Mouse (Mus musculus): ENCODE data around the gene Ptprk.

Gene Ptprk

DNA sequence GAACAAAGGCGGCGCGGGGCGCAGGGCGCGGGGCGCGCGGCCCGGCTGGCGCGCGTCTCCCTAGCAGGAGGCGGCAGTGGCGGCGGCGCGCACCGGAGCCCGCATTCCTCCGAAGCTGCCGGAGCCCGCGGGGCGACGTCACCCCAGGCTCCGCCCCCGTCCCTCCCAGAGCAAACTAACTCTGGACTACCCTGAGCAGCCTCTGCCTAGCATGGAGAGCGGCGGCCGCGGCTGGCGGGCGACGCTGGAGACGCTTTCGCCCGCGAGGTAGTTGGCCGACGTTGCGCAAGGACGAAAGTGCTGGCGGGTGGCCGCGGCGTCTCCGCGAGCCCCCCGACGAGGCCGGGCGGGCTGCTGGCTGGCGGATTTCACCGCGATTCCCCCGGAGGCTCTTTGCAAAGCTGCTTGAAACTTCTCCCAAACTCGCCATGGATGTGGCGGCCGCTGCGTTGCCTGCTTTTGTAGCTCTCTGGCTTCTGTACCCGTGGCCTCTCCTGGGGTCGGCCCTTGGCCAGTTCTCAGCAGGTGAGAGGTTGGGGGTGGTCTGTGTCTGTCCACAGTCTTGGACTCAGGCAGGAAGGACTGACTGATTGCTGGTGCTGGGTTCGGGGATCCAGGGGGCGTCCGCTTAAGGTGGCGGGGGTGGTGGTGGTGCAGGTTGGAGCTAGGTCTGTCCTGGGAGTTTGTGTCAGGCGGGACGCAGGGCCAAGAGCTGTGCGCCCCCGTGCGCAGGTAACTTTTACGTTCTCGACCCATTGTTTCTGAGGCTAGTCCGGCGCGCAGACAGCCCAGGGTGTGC is at the start of gene Ptprk:
Ptprk (plus strand) TSS at position 168 of the 799 bp plus-strand sequence.
- peak; percentile 92 for DNase-seq (ENCODE audit: low spot score in 2 of 2)

GRCm38 (mm10) chr10:28027791-28028190 is 46.8 kb upstream of the Ptprk start:
- no peak for DNase-seq (ENCODE audit: low spot score in 2 of 2)

DNA sequence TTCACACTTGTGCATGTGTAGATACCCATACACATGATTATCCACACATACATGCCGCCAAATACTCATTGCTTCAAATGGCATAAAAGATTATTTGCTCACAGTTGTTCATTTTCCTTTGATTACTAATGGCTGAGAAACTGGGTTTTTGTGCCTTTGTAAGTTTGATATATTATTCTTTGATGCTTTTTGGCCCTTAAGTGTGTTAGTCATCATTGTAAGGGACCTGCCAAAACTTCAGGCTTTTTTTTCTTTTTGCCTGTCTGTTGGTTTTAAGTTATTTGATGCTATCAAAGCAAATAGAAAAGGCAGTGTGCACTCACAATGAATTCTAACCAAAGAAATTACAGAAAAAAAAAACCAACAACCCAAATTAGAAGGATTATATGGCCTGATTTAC is 38.2 kb upstream of the Ptprk start:
- no peak for DNase-seq (ENCODE audit: low spot score in 2 of 2)

- no peak for DNase-seq (ENCODE audit: low spot score in 2 of 2)
Measured at GRCm38 (mm10) chr10:28054764-28055163, 19.9 kb upstream of the Ptprk start.

- DNase-seq (ENCODE audit: low spot score in 2 of 2) = no peak
Measured at GRCm38 (mm10) chr10:28059222-28059621, 15.4 kb upstream of the Ptprk start.

DNA sequence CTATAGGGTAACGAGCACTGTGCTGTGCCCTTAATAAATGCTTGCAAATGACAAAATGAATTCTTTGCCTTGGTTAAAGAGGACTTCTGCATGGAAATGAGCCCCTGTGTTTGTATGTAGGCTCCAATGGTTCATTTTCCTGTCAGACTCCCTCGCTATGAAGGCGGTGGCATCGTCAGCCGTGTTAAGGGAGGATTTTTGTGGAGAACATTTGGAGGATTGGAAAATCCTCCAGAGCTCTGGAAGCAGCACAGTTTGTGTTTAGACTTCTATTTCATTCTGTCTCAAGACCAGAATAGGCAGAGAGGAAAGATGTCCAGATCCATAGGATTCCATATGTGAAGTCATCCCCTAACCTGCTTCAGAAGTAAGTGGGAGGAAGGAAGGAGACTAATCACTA is 6.6 kb upstream of the Ptprk start:
- no peak for DNase-seq (ENCODE audit: low spot score in 2 of 2)

- DNase-seq (ENCODE audit: low spot score in 2 of 2) = peak; percentile 7 to 19
Measured at GRCm38 (mm10) chr10:28073991-28074652, 498 bp upstream of the Ptprk start.

- DNase-seq (ENCODE audit: low spot score in 2 of 2) = peak; percentile 6 to 25
Measured at GRCm38 (mm10) chr10:28075491-28076035, 943 bp downstream of the Ptprk start.

DNA sequence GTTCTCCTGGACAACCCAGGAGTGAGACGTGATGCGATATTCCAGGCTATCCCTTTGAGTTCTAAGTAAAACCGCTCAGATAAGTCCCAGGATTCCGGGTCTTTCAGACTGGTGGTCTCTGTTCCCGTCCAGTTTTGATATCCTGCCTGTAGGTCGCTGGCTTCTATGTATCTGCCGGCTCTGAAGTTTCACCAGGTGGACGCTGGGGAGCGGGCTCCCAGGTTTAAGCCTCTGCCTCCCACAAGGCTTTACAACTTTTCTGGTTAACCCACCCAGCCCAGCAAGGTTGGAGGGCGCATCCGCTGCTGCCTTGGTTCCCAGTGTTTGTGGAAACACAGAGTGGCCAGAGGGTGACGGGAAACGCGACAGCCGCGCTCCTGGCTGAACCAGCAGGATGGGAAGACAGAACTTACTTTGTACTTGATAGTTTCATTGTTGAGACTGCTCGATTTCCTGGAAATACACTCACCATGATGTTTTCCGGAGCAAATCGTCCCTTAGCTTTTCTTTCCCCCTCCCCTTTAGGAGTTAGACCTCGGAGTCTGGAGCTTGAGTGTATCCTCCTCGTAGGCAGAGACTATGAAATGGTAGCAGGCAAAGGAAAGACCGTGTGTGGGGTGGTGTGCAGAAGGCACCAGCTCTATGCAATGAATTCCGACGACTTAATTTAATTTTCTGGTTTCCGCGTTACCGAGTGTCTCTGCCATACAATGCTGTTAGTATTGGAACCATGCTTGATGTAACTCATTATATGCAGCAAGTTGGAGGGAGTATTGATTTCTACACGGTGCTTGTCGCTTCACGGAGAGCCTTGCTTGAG is 1.6 kb downstream of the Ptprk start:
- peak; percentile 17 to 25 for DNase-seq (ENCODE audit: low spot score in 2 of 2)

GRCm38 (mm10) chr10:28078270-28078669 is 3.6 kb downstream of the Ptprk start:
- DNase-seq (ENCODE audit: low spot score in 2 of 2) = no peak

- no peak for DNase-seq (ENCODE audit: low spot score in 2 of 2)
Measured at GRCm38 (mm10) chr10:28081221-28081620, 6.6 kb downstream of the Ptprk start.

GRCm38 (mm10) chr10:28083183-28083582 is 8.6 kb downstream of the Ptprk start:
- DNase-seq (ENCODE audit: low spot score in 2 of 2) = no peak

GRCm38 (mm10) chr10:28083625-28084024 is 9.0 kb downstream of the Ptprk start:
- DNase-seq (ENCODE audit: low spot score in 2 of 2) = no peak

DNA sequence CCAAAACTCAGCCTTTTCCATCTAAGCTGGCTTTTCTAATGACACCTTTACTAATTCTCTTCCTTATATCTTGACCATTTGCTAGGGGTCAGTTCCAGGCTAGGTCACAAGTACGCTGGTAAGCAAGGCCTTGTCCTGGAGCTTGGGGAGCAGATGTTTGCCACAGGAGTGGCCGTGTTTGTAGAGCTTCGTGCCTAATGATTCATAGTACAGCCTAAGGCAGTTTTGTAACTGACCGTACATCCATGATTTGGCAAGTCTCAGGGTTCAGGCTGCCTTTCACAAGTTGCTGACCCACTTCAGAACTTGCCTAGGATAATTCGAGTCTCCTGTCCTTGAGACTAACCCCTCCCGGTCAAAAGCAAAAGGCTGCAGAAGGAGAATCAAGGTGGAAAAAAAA is 12.7 kb downstream of the Ptprk start:
- peak in 1 of 2 experiments; percentile 10 for DNase-seq (ENCODE audit: low spot score in 2 of 2)

DNA sequence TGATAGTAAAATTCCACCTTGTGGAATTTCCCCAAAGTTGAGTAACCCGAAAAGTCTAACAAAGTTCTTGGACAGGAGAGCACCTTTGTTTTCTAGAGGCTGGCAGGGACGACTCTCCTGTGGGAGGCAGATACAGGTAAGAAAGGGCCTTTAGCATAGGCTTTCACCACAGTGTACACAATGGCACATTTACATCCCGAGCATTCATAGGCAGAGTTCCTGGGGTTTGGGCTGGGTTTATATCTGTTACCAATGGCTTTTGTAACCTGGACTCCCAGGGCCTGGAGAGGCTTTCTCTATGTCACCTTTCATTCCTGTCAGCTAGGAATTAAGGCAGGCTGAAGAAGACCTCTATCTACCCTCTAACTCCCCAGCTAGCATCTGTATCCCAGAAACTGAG is 13.1 kb downstream of the Ptprk start:
- no peak for DNase-seq (ENCODE audit: low spot score in 2 of 2)

DNA sequence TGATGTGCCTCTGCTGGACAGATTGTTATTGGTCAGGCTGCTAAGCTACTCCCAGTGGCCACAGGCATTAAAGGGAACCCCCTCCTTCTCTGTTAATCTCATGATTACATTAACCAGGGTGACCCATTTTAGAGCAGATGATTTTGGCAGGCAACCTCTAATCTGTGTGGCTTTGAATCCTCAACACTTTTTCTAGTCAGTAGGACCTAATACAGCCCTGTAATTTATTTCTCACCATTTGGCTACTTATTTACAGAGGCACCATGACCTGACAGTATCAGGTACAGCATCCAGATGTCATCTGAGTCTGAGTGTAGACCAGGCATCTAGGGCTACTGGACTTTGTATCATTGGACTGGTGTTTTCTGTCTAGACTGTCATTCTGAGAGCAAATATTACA is 21.4 kb downstream of the Ptprk start:
- no peak for DNase-seq (ENCODE audit: low spot score in 2 of 2)

- DNase-seq (ENCODE audit: low spot score in 2 of 2) = no peak
Measured at GRCm38 (mm10) chr10:28097637-28098036, 23.0 kb downstream of the Ptprk start.

GRCm38 (mm10) chr10:28098923-28099322 is 24.3 kb downstream of the Ptprk start:
- DNase-seq (ENCODE audit: low spot score in 2 of 2) = no peak

DNA sequence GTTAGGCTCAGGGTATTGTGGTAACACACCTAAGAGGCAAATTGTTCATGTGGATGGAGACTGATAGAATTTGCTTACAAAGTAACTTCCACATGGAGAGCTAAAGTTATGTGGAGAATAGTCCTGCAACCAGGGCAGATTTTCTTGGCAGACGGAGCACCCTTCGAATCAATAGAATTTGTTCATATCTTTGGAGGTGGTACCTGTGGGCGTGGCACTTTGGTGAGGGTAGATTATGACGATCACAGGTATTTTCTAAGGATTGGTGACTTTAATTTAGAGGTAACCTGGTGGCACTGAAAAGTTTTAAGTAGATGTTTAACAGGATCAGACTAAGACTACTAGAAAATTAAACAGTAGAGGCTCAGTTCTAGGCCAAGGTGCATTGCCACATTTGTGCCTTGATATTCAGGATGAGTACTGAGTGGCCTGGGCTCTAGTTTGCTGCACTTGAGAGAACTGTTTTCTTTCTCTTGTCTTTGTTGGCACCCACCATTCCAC is 28.8 kb downstream of the Ptprk start:
- DNase-seq (ENCODE audit: low spot score in 2 of 2) = no peak

GRCm38 (mm10) chr10:28103924-28104323 is 29.3 kb downstream of the Ptprk start:
- no peak for DNase-seq (ENCODE audit: low spot score in 2 of 2)

DNA sequence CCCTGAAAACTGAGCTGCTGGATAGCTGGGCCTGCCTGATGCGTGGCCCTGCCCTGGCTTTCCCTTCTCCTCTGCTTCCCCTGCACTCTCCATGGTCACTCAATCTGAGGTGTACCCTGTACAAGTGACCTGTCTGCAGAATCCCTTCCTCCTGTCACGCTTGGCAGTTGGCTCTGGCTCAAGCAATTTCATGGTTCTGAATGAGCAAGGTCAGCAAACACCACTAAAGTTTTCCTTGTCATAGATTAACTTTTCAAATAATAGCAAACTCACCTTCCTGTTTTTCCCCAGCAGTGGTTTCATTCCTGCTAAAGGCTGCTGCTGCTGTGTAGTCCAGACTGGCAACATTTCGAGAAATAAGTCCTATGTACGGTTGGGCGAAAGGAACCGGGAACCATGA is 30.6 kb downstream of the Ptprk start:
- DNase-seq (ENCODE audit: low spot score in 2 of 2) = no peak

Measured in urinary bladder, postnatal 36 days (tissue).